Mouse (Mus musculus) forebrain, embryonic 15.5 days (tissue): ENCODE measurements at regions not wholly inside any gene's neighbourhood (a gene's known extent, or its start where the extent isn't known, plus 50 kb on each side); places are given as distances from the start of the nearest gene placed in this dataset.
"Not testable (repeated sequence)": the region's sequence is repeated elsewhere in the genome, so short reads cannot be mapped to it uniquely, and the experiment has no call there.

Source experiments
- ATAC-seq: fragments of 200-750 bp; cut with Nextera tagmentation; replicated peaks from 2 replicates; pipeline ENCODE4 v1.8.0; 2017; ENCODE audit warnings: mild to moderate bottlenecking, moderate TSS enrichment, moderate library complexity
- H3K27ac ChIP-seq: fragments of 300-500 bp; sonication (generic); replicated peaks from 2 replicates; pipeline ENCODE4 v1.5.1; 2015; ENCODE audit warnings: mild to moderate bottlenecking, inconsistent platforms
- H3K27me3 ChIP-seq: fragments of 300-500 bp; sonication (generic); 2 replicates; pipeline ENCODE4 v1.6.1; 2015; ENCODE audit warnings: inconsistent platforms
- H3K36me3 ChIP-seq: fragments of 300-500 bp; sonication (generic); 2 replicates; pipeline ENCODE4 v1.6.1; 2015; ENCODE audit warnings: mild to moderate bottlenecking, inconsistent platforms
- H3K4me1 ChIP-seq: fragments of 300-500 bp; sonication (generic); 2 replicates; pipeline ENCODE4 v1.6.1; 2015; ENCODE audit warnings: inconsistent platforms
- H3K4me2 ChIP-seq: fragments of 300-500 bp; sonication (generic); replicated peaks from 2 replicates; pipeline ENCODE4 v1.6.1; 2015; ENCODE audit warnings: mild to moderate bottlenecking, inconsistent platforms
- H3K4me3 ChIP-seq: fragments of 300-500 bp; sonication (generic); 2 replicates; pipeline ENCODE4 v1.5.1; 2015; ENCODE audit warnings: mild to moderate bottlenecking, inconsistent platforms
- H3K9ac ChIP-seq: fragments of 300-500 bp; sonication (generic); replicated peaks from 2 replicates; pipeline ENCODE4 v1.6.1; 2015; ENCODE audit warnings: mild to moderate bottlenecking, inconsistent platforms
- H3K9me3 ChIP-seq: fragments of 300-500 bp; sonication (generic); 2 replicates; pipeline ENCODE4 v1.6.1; 2016; ENCODE audit warnings: inconsistent platforms
- WGBS: fragments of 180-500 bp; shearing (Covaris S2); methylation state at CpG from one replicate; pipeline ENCODE4 v1.1.7; 2015; ENCODE audit warnings: mixed read lengths; 5-methylcytosine and 5-hydroxymethylcytosine counted together

- H3K27me3 ChIP-seq: no peaks in the 10 kb centered on the region
- no peaks in the 10 kb centered on the region for H3K36me3 ChIP-seq
- H3K4me2 ChIP-seq: no peak overlapping the region
- no peak for ATAC-seq
- no peak overlapping the region for H3K27ac ChIP-seq
- 61% methylated on average over 9 of the region's 9 CpGs for WGBS
- no peak overlapping the region for H3K9ac ChIP-seq
- H3K9me3 ChIP-seq: 0 out of 2 replicates have a peak, but pooled peaks cover 5% of the 10 kb centered on the region
- H3K4me1 ChIP-seq: no peaks in the 10 kb centered on the region
- no peak overlapping the region for H3K4me3 ChIP-seq
Observed at GRCm38 (mm10) chr6:31131716-31132115, 172.8 kb upstream of the Klf14 start.

- H3K9me3 ChIP-seq: 0 out of 2 replicates have a peak, but pooled peaks cover 5% of the 10 kb centered on the region
- no peaks in the 10 kb centered on the region for H3K27me3 ChIP-seq
- WGBS: 71% methylated on average over 8 of the region's 8 CpGs
- H3K36me3 ChIP-seq: no peaks in the 10 kb centered on the region
- no peak overlapping the region for H3K4me3 ChIP-seq
- H3K27ac ChIP-seq: no peak overlapping the region
- H3K4me1 ChIP-seq: no peaks in the 10 kb centered on the region
- ATAC-seq: no peak
- no peak overlapping the region for H3K4me2 ChIP-seq
- no peak overlapping the region for H3K9ac ChIP-seq
Observed at GRCm38 (mm10) chr6:31132396-31133190, 173.7 kb upstream of the Klf14 start.

- WGBS: 78% methylated on average over 11 of the region's 11 CpGs
- no peaks in the 10 kb centered on the region for H3K4me1 ChIP-seq
- H3K36me3 ChIP-seq: no peaks in the 10 kb centered on the region
- H3K9ac ChIP-seq: no peak overlapping the region
- no peak overlapping the region for H3K4me3 ChIP-seq
- no peak overlapping the region for H3K4me2 ChIP-seq
- H3K9me3 ChIP-seq: 0 out of 2 replicates have a peak, but pooled peaks cover 5% of the 10 kb centered on the region
- no peaks in the 10 kb centered on the region for H3K27me3 ChIP-seq
- ATAC-seq: no peak; the same call in 1 of the 2 replicates
- H3K27ac ChIP-seq: no peak overlapping the region
Observed at GRCm38 (mm10) chr6:31133896-31134735, 175.2 kb upstream of the Klf14 start.

- 83% methylated on average over 8 of the region's 8 CpGs for WGBS
- Histone ChIP-seq H3K36me3 (no peaks in the 10 kb centered on the region), H3K27me3 (no peaks in the 10 kb centered on the region), H3K4me3 (no peak overlapping the region), H3K9ac (no peak overlapping the region), H3K9me3 (0 out of 2 replicates have a peak, but pooled peaks cover 5% of the 10 kb centered on the region), H3K27ac (no peak overlapping the region), H3K4me1 (no peaks in the 10 kb centered on the region), H3K4me2 (no peak overlapping the region)
- ATAC-seq: no peak
Observed at GRCm38 (mm10) chr6:31134736-31135077, 175.8 kb upstream of the Klf14 start.

- no peak for ATAC-seq
- no peak overlapping the region for H3K4me2 ChIP-seq
- H3K9me3 ChIP-seq: 0 out of 2 replicates have a peak, but pooled peaks cover 5% of the 10 kb centered on the region
- H3K27me3 ChIP-seq: no peaks in the 10 kb centered on the region
- no peaks in the 10 kb centered on the region for H3K4me1 ChIP-seq
- H3K27ac ChIP-seq: no peak overlapping the region
- 85% methylated on average over 6 of the region's 6 CpGs for WGBS
- H3K4me3 ChIP-seq: no peak overlapping the region
- H3K9ac ChIP-seq: no peak overlapping the region
- no peaks in the 10 kb centered on the region for H3K36me3 ChIP-seq
Observed at GRCm38 (mm10) chr6:31135580-31135979, 176.7 kb upstream of the Klf14 start.

- H3K9ac ChIP-seq: no peak overlapping the region
- no peaks in the 10 kb centered on the region for H3K27me3 ChIP-seq
- H3K9me3 ChIP-seq: 0 out of 2 replicates have a peak, but pooled peaks cover 5% of the 10 kb centered on the region
- H3K4me1 ChIP-seq: no peaks in the 10 kb centered on the region
- no peak overlapping the region for H3K4me2 ChIP-seq
- H3K27ac ChIP-seq: no peak overlapping the region
- no peaks in the 10 kb centered on the region for H3K36me3 ChIP-seq
- ATAC-seq: peak; percentile 35; the same call in 1 of the 2 replicates
- H3K4me3 ChIP-seq: no peak overlapping the region
- 61% methylated on average over 4 of the region's 4 CpGs for WGBS
Observed at GRCm38 (mm10) chr6:31136895-31137294, 178.0 kb upstream of the Klf14 start.

GRCm38 (mm10) chr6:31137351-31137750 lies 178.5 kb upstream of the Klf14 start:
- Histone ChIP-seq H3K27me3 (no peaks in the 10 kb centered on the region), H3K4me1 (no peaks in the 10 kb centered on the region), H3K9ac (no peak overlapping the region), H3K36me3 (no peaks in the 10 kb centered on the region), H3K4me3 (no peak overlapping the region), H3K9me3 (0 out of 2 replicates have a peak, but pooled peaks cover 5% of the 10 kb centered on the region), H3K4me2 (no peak overlapping the region), H3K27ac (no peak overlapping the region)
- no peak for ATAC-seq
- WGBS: 92% methylated on average over 8 of the region's 8 CpGs

- 90% methylated on average over 9 of the region's 9 CpGs for WGBS
- Histone ChIP-seq H3K9me3 (no peaks in the 10 kb centered on the region), H3K36me3 (no peaks in the 10 kb centered on the region), H3K4me2 (no peak overlapping the region), H3K9ac (no peak overlapping the region), H3K27me3 (no peaks in the 10 kb centered on the region), H3K27ac (no peak overlapping the region), H3K4me1 (no peaks in the 10 kb centered on the region), H3K4me3 (no peak overlapping the region)
- ATAC-seq: no peak
Observed at GRCm38 (mm10) chr6:31140000-31140399, 181.1 kb upstream of the Klf14 start.

- Histone ChIP-seq H3K36me3 (no peaks in the 10 kb centered on the region), H3K4me2 (no peak overlapping the region), H3K4me3 (no peak overlapping the region), H3K9ac (no peak overlapping the region), H3K27ac (no peak overlapping the region), H3K4me1 (no peaks in the 10 kb centered on the region), H3K9me3 (no peaks in the 10 kb centered on the region), H3K27me3 (no peaks in the 10 kb centered on the region)
- 83% methylated on average over 5 of the region's 5 CpGs for WGBS
- no peak for ATAC-seq
Observed at GRCm38 (mm10) chr6:31140593-31140992, 181.7 kb upstream of the Klf14 start.

- no peak overlapping the region for H3K4me2 ChIP-seq
- H3K27ac ChIP-seq: no peak overlapping the region
- ATAC-seq: no peak
- H3K9ac ChIP-seq: no peak overlapping the region
- no peaks in the 10 kb centered on the region for H3K4me1 ChIP-seq
- no peaks in the 10 kb centered on the region for H3K36me3 ChIP-seq
- H3K9me3 ChIP-seq: no peaks in the 10 kb centered on the region
- H3K27me3 ChIP-seq: no peaks in the 10 kb centered on the region
- H3K4me3 ChIP-seq: no peak overlapping the region
- WGBS: 74% methylated on average over 6 of the region's 6 CpGs
Observed at GRCm38 (mm10) chr6:31141486-31141885, 182.6 kb upstream of the Klf14 start.

GRCm38 (mm10) chr6:31142479-31143007 lies 183.7 kb upstream of the Klf14 start:
- H3K27ac ChIP-seq, H3K27me3 ChIP-seq, H3K4me3 ChIP-seq, H3K9ac ChIP-seq, H3K4me1 ChIP-seq, H3K9me3 ChIP-seq, H3K36me3 ChIP-seq, ATAC-seq, H3K4me2 ChIP-seq: not testable (repeated sequence)
- whole genome bisulfite sequencing: 93% methylated on average over 15 of the region's 15 CpGs

GRCm38 (mm10) chr6:31145687-31146086 lies 186.8 kb upstream of the Klf14 start:
- Histone ChIP-seq H3K36me3 (no peaks in the 10 kb centered on the region), H3K4me1 (no peaks in the 10 kb centered on the region), H3K4me2 (no peak overlapping the region), H3K9me3 (no peaks in the 10 kb centered on the region), H3K9ac (no peak overlapping the region), H3K4me3 (no peak overlapping the region), H3K27ac (no peak overlapping the region), H3K27me3 (no peaks in the 10 kb centered on the region)
- ATAC-seq: no peak
- WGBS: 84% methylated on average over 10 of the region's 10 CpGs
